Mouse (Mus musculus) heart, postnatal 0 days (tissue): ENCODE results near the gene Cavin4. TPM values are rescaled to one million over a fixed set of nuclear protein-coding genes. Genes with fewer than 3 reads are reported as not detected.

Experiments
- ATAC-seq: fragments of 200-750 bp; cut with Nextera tagmentation; 2 replicates; pipeline ENCODE4 v1.8.0; 2017; ENCODE audit warnings: low read depth, moderate number of reproducible peaks, moderate library complexity; ENCODE audit not compliant: insufficient read depth
- DNase-seq: peaks from one replicate; pipeline ENCODE4 v3.0.0-alpha.2; 2016; ENCODE audit warnings: low spot score
- H3K27ac ChIP-seq: fragments of 300-500 bp; sonication (generic); 2 replicates; pipeline ENCODE4 v1.5.1; 2014; ENCODE audit warnings: low read depth, mild to moderate bottlenecking
- H3K27me3 ChIP-seq: fragments of 300-500 bp; sonication (generic); 2 replicates; pipeline ENCODE4 v1.6.1; 2014; ENCODE audit warnings: low read length, mixed read lengths; ENCODE audit not compliant: control insufficient read depth, insufficient read depth
- H3K36me3 ChIP-seq: fragments of 300-500 bp; sonication (generic); replicated peaks from 2 replicates; pipeline ENCODE4 v1.6.1; 2014; ENCODE audit warnings: low read length, mixed read lengths; ENCODE audit not compliant: control insufficient read depth, insufficient read depth
- H3K4me1 ChIP-seq: fragments of 300-500 bp; sonication (generic); 2 replicates; pipeline ENCODE4 v1.6.1; 2014; ENCODE audit warnings: antibody characterized with exemption; ENCODE audit not compliant: control insufficient read depth, insufficient read depth
- H3K4me2 ChIP-seq: fragments of 300-500 bp; sonication (generic); 2 replicates; pipeline ENCODE4 v1.6.1; 2014; ENCODE audit warnings: low read depth, mild to moderate bottlenecking, low read length, moderate library complexity
- H3K4me3 ChIP-seq: fragments of 300-500 bp; sonication (generic); 2 replicates; pipeline ENCODE4 v1.5.1; 2014; ENCODE audit warnings: low read depth, low read length
- H3K9ac ChIP-seq: fragments of 300-500 bp; sonication (generic); replicated peaks from 2 replicates; pipeline ENCODE4 v1.6.1; 2014; ENCODE audit warnings: low read depth, low read length, mixed read lengths
- H3K9me3 ChIP-seq: fragments of 300-500 bp; sonication (generic); replicated peaks from 2 replicates; pipeline ENCODE4 v1.6.1; 2016; ENCODE audit warnings: low read length; ENCODE audit not compliant: control insufficient read depth
- CTCF ChIP-seq: IDR thresholded peaks from 2 replicates; pipeline ENCODE4 v1.5.1; 2016; ENCODE audit warnings: antibody characterized with exemption, control low read depth, low read depth
- EP300 ChIP-seq: IDR thresholded peaks from 2 replicates; pipeline ENCODE4 v1.6.1; 2016; ENCODE audit warnings: antibody characterized with exemption, low read depth
- whole genome bisulfite sequencing: fragments of 180-500 bp; shearing (Covaris S2); extraction: QIAGEN DNeasy Blood & Tissue Kit; methylation state at CpG from one replicate; pipeline ENCODE4 v1.1.7; 2014; 5-methylcytosine and 5-hydroxymethylcytosine counted together
- polyA plus RNA-seq: library from polyadenylated mRNA; unstranded; fragments of >200 nt; fragmentation: Nextera tagmentation; extraction: Ambion mirVana; gene quantifications from 2 replicates; pipeline ENCODE4 v1.2.1, GENCODE M21; 2015
- total RNA-seq: library from RNA; depleted of rRNA; stranded (reverse); fragments of >200 nt; gene quantifications from 2 replicates; pipeline ENCODE4 v1.2.3, GENCODE M21; 2014; ENCODE audit warnings: low replicate concordance

Cavin4 gene
- total and polyA plus RNA-seq, 2 experiments from 2014 or later: 18.1 to 25.0 TPM

GRCm38 (mm10) chr4:48667279-48667678, 4.0 kb downstream of the Cavin4 start:
- H3K27ac ChIP-seq: no peak overlapping the region
- TF ChIP-seq CTCF (no peak), EP300 (no peak)
- H3K9me3 ChIP-seq: no peaks in the 10 kb centered on the region
- ATAC-seq: no peak
- WGBS: 84% methylated on average over 6 of the region's 6 CpGs
- no peaks in the 10 kb centered on the region; the same call in 1 of the 2 replicates for H3K4me1 ChIP-seq
- H3K36me3 ChIP-seq: peaks cover 7% of the 10 kb centered on the region
- no peaks in the 10 kb centered on the region for H3K27me3 ChIP-seq
- DNase-seq: no peak
- H3K4me3 ChIP-seq: no peak overlapping the region
- no peak overlapping the region for H3K9ac ChIP-seq
- H3K4me2 ChIP-seq: peak overlapping the region; percentile 38

GRCm38 (mm10) chr4:48672915-48673314, 9.6 kb downstream of the Cavin4 start:
- peaks cover 26% of the 10 kb centered on the region for H3K36me3 ChIP-seq
- TF ChIP-seq EP300 (no peak), CTCF (no peak)
- no peaks in the 10 kb centered on the region for H3K27me3 ChIP-seq
- whole genome bisulfite sequencing: 62% methylated on average over 5 of the region's 5 CpGs
- no peaks in the 10 kb centered on the region; the same call in 1 of the 2 replicates for H3K4me1 ChIP-seq
- H3K27ac ChIP-seq: no peak overlapping the region
- no peaks in the 10 kb centered on the region for H3K9me3 ChIP-seq
- DNase-seq: no peak
- H3K4me2 ChIP-seq: no peak overlapping the region
- no peak overlapping the region for H3K9ac ChIP-seq
- ATAC-seq: no peak
- no peak overlapping the region for H3K4me3 ChIP-seq

- Histone ChIP-seq H3K4me3 (no peak overlapping the region), H3K27me3 (no peaks in the 10 kb centered on the region), H3K9ac (no peak overlapping the region), H3K4me1 (no peaks in the 10 kb centered on the region), H3K27ac (no peak overlapping the region), H3K36me3 (peaks cover 26% of the 10 kb centered on the region), H3K9me3 (no peaks in the 10 kb centered on the region), H3K4me2 (no peak overlapping the region)
- ATAC-seq (no peak), DNase-seq (no peak)
- 89% methylated on average over 7 of the region's 7 CpGs for WGBS
- TF ChIP-seq CTCF (no peak), EP300 (no peak)
Observed at GRCm38 (mm10) chr4:48674412-48674811, 11.1 kb downstream of the Cavin4 start.

- TF ChIP-seq CTCF: no peak
- no peak for TF ChIP-seq EP300
- peaks cover 9% of the 10 kb centered on the region; the same call in 1 of the 2 replicates for H3K4me1 ChIP-seq
- H3K36me3 ChIP-seq: peaks cover 25% of the 10 kb centered on the region
- H3K27me3 ChIP-seq: no peaks in the 10 kb centered on the region
- H3K4me3 ChIP-seq: no peak overlapping the region
- no peak overlapping the region for H3K4me2 ChIP-seq
- WGBS: 88% methylated on average over 13 of the region's 13 CpGs
- ATAC-seq (no peak), DNase-seq (no peak)
- no peak overlapping the region for H3K9ac ChIP-seq
- no peaks in the 10 kb centered on the region for H3K9me3 ChIP-seq
- H3K27ac ChIP-seq: no peak overlapping the region
Observed at GRCm38 (mm10) chr4:48676570-48677185, 13.4 kb downstream of the Cavin4 start.

- Histone ChIP-seq H3K36me3 (peaks cover 19% of the 10 kb centered on the region), H3K4me2 (no peak overlapping the region), H3K9ac (no peak overlapping the region), H3K4me3 (no peak overlapping the region), H3K9me3 (no peaks in the 10 kb centered on the region), H3K4me1 (peaks cover 9% of the 10 kb centered on the region; the same call in 1 of the 2 replicates), H3K27me3 (no peaks in the 10 kb centered on the region), H3K27ac (no peak overlapping the region)
- ATAC-seq (no peak), DNase-seq (no peak)
- TF ChIP-seq CTCF (no peak), EP300 (no peak)
- WGBS: 95% methylated on average over 8 of the region's 8 CpGs
Observed at GRCm38 (mm10) chr4:48677276-48677675, 14.0 kb downstream of the Cavin4 start.

- Histone ChIP-seq H3K36me3 (peaks cover 14% of the 10 kb centered on the region; the same call in 1 of the 2 replicates), H3K27ac (no peak overlapping the region), H3K4me1 (peaks cover 9% of the 10 kb centered on the region; the same call in 1 of the 2 replicates), H3K9me3 (no peaks in the 10 kb centered on the region), H3K4me3 (no peak overlapping the region), H3K4me2 (no peak overlapping the region), H3K9ac (no peak overlapping the region), H3K27me3 (no peaks in the 10 kb centered on the region)
- WGBS: 48% methylated on average over 2 of the region's 2 CpGs
- TF ChIP-seq CTCF: no peak
- no peak for TF ChIP-seq EP300
- DNase-seq: no peak
- no peak for ATAC-seq
Observed at GRCm38 (mm10) chr4:48677812-48678211, 14.5 kb downstream of the Cavin4 start.
